Mouse (Mus musculus): ENCODE measurements around the gene Cfap97d1.

The Cfap97d1 gene

GRCm38 (mm10) chr11:102010140-102010539 is 26.1 kb downstream of the Cfap97d1 start:
- no peak for DNase-seq (ENCODE audit: low read depth)

- DNase-seq (ENCODE audit: low read depth), result no peak
Observed at GRCm38 (mm10) chr11:102011510-102011909, 27.4 kb downstream of the Cfap97d1 start.

GRCm38 (mm10) chr11:102013201-102013600 is 29.1 kb downstream of the Cfap97d1 start:
- no peak for DNase-seq (ENCODE audit: low read depth)

- DNase-seq (ENCODE audit: low read depth), result no peak
Observed at GRCm38 (mm10) chr11:102015472-102015871, 31.4 kb downstream of the Cfap97d1 start.

- DNase-seq (ENCODE audit: low read depth), result no peak
Observed at GRCm38 (mm10) chr11:102016136-102016535, 32.1 kb downstream of the Cfap97d1 start.

GRCm38 (mm10) chr11:102019736-102020135 is 35.7 kb downstream of the Cfap97d1 start:
- no peak for DNase-seq (ENCODE audit: low read depth)

- no peak for DNase-seq (ENCODE audit: low read depth)
Observed at GRCm38 (mm10) chr11:102021196-102021595, 37.1 kb downstream of the Cfap97d1 start.

- DNase-seq (ENCODE audit: low read depth), result no peak
Observed at GRCm38 (mm10) chr11:102023406-102023805, 39.3 kb downstream of the Cfap97d1 start.

- no peak for DNase-seq (ENCODE audit: low read depth)
Observed at GRCm38 (mm10) chr11:102024084-102024758, 40.1 kb downstream of the Cfap97d1 start.

GRCm38 (mm10) chr11:102024875-102025274 is 40.8 kb downstream of the Cfap97d1 start:
- DNase-seq (ENCODE audit: low read depth), result no peak

GRCm38 (mm10) chr11:102025354-102025753 is 41.3 kb downstream of the Cfap97d1 start:
- no peak for DNase-seq (ENCODE audit: low read depth)

GRCm38 (mm10) chr11:102025991-102026660 is 42.0 kb downstream of the Cfap97d1 start:
- no peak for DNase-seq (ENCODE audit: low read depth)

- no peak for DNase-seq (ENCODE audit: low read depth)
Observed at GRCm38 (mm10) chr11:102026694-102027360, 42.7 kb downstream of the Cfap97d1 start.

GRCm38 (mm10) chr11:102027361-102028017 is 43.4 kb downstream of the Cfap97d1 start:
- DNase-seq (ENCODE audit: low read depth), result no peak

- no peak for DNase-seq (ENCODE audit: low read depth)
Observed at GRCm38 (mm10) chr11:102028087-102028816, 44.2 kb downstream of the Cfap97d1 start, which contains the start of gene Mpp3. TSS of gene Mpp3 (minus strand) at chr11:102028461.

- DNase-seq (ENCODE audit: low read depth), result no peak
Observed at GRCm38 (mm10) chr11:102029304-102029703, 45.2 kb downstream of the Cfap97d1 start.

GRCm38 (mm10) chr11:102029966-102030365 is 45.9 kb downstream of the Cfap97d1 start:
- DNase-seq (ENCODE audit: low read depth), result no peak

- no peak for DNase-seq (ENCODE audit: low read depth)
Observed at GRCm38 (mm10) chr11:102031149-102031548, 47.1 kb downstream of the Cfap97d1 start.

- no peak for DNase-seq (ENCODE audit: low read depth)
Observed at GRCm38 (mm10) chr11:102033055-102033591, 49.0 kb downstream of the Cfap97d1 start.

GRCm38 (mm10) chr11:102034887-102035286 is 50.8 kb downstream of the Cfap97d1 start:
- DNase-seq (ENCODE audit: low read depth), result no peak

GRCm38 (mm10) chr11:102035456-102035960 is 51.4 kb downstream of the Cfap97d1 start:
- no peak for DNase-seq (ENCODE audit: low read depth)

All from fibroblast of lung, adult 2 months (primary cell).